Mouse (Mus musculus) lung, postnatal 0 days (tissue): Measurements from ENCODE around the gene Chd6. TPM values are rescaled to one million over a fixed set of nuclear protein-coding genes. Genes with fewer than 3 reads are reported as not detected.

Experiments used
- ATAC-seq: fragments of 200-750 bp; cut with Nextera tagmentation; 2 replicates; pipeline ENCODE4 v1.8.0; 2017; ENCODE audit warnings: moderate library complexity
- DNase-seq: peaks from one replicate; pipeline ENCODE4 v3.0.0-alpha.2; 2016; ENCODE audit warnings: low spot score
- H3K27ac ChIP-seq: fragments of 300-500 bp; sonication (generic); 2 replicates; pipeline ENCODE4 v1.5.1; 2014; ENCODE audit warnings: antibody characterized with exemption, mild to moderate bottlenecking, low read length, mixed read lengths
- H3K27me3 ChIP-seq: fragments of 300-500 bp; sonication (generic); replicated peaks from 2 replicates; pipeline ENCODE4 v1.6.1; 2014; ENCODE audit warnings: low read length, mixed read lengths; ENCODE audit not compliant: insufficient read depth
- H3K36me3 ChIP-seq: fragments of 300-500 bp; sonication (generic); 2 replicates; pipeline ENCODE4 v1.6.1; 2014; ENCODE audit warnings: low read length, mixed read lengths; ENCODE audit not compliant: insufficient read depth
- H3K4me1 ChIP-seq: fragments of 300-500 bp; sonication (generic); 2 replicates; pipeline ENCODE4 v1.6.1; 2014; ENCODE audit warnings: antibody characterized with exemption, low read depth, low read length, mixed read lengths; ENCODE audit not compliant: insufficient read depth
- H3K4me2 ChIP-seq: fragments of 300-500 bp; sonication (generic); replicated peaks from 2 replicates; pipeline ENCODE4 v1.6.1; 2014; ENCODE audit warnings: low read depth, mild to moderate bottlenecking, low read length, moderate library complexity, mixed read lengths
- H3K4me3 ChIP-seq: fragments of 300-500 bp; sonication (generic); 2 replicates; pipeline ENCODE4 v1.5.1; 2014; ENCODE audit warnings: low read depth, low read length
- H3K9ac ChIP-seq: fragments of 300-500 bp; sonication (generic); replicated peaks from 2 replicates; pipeline ENCODE4 v1.6.1; 2014; ENCODE audit warnings: low read depth, mild to moderate bottlenecking
- H3K9me3 ChIP-seq: fragments of 300-500 bp; sonication (generic); 2 replicates; pipeline ENCODE4 v1.6.1; 2016; ENCODE audit warnings: low read length, mixed read lengths
- CTCF ChIP-seq: IDR thresholded peaks from 2 replicates; pipeline ENCODE4 v1.5.1; 2016; ENCODE audit warnings: antibody characterized with exemption, mild to moderate bottlenecking
- EP300 ChIP-seq: IDR thresholded peaks from 2 replicates; pipeline ENCODE4 v1.6.1; 2016; ENCODE audit warnings: antibody characterized with exemption, mild to moderate bottlenecking, control low read depth
- WGBS: fragments of 180-500 bp; shearing (Covaris S2); extraction: QIAGEN DNeasy Blood & Tissue Kit; methylation state at CpG from one replicate; pipeline ENCODE4 v1.1.7; 2014; 5-methylcytosine and 5-hydroxymethylcytosine counted together
- polyA plus RNA-seq: library from polyadenylated mRNA; unstranded; fragments of >200 nt; fragmentation: Nextera tagmentation; extraction: Ambion mirVana; gene quantifications from 2 replicates; pipeline ENCODE4 v1.2.1, GENCODE M21; 2015

The Chd6 gene
- polyA plus RNA-seq, 1 experiment from 2014 or later, result 22.2 TPM

GRCm38 (mm10) chr2:160982636-160983035 is 126.2 kb downstream of the Chd6 start:
- Histone ChIP-seq H3K36me3 (peaks cover 51% of the 10 kb centered on the region), H3K4me3 (no peak overlapping the region), H3K4me2 (no peak overlapping the region), H3K9me3 (no peaks in the 10 kb centered on the region), H3K4me1 (no peaks in the 10 kb centered on the region), H3K27me3 (no peaks in the 10 kb centered on the region), H3K9ac (no peak overlapping the region), H3K27ac (no peak overlapping the region)
- ATAC-seq (no peak), DNase-seq (no peak)
- WGBS, result 71% methylated on average over 3 of the region's 3 CpGs
- TF ChIP-seq CTCF (no peak), EP300 (no peak)

- ATAC-seq (no peak), DNase-seq (no peak)
- TF ChIP-seq CTCF (no peak), EP300 (no peak)
- Histone ChIP-seq H3K9me3 (no peaks in the 10 kb centered on the region), H3K36me3 (peaks cover 44% of the 10 kb centered on the region), H3K27me3 (no peaks in the 10 kb centered on the region), H3K27ac (no peak overlapping the region), H3K4me2 (no peak overlapping the region), H3K4me1 (no peaks in the 10 kb centered on the region), H3K4me3 (no peak overlapping the region), H3K9ac (no peak overlapping the region)
- WGBS, result 86% methylated on average over 6 of the region's 6 CpGs
Measured at GRCm38 (mm10) chr2:160981791-160982190, 127.1 kb downstream of the Chd6 start.

- no peak overlapping the region for H3K27ac ChIP-seq
- ATAC-seq (no peak), DNase-seq (no peak)
- no peaks in the 10 kb centered on the region for H3K4me1 ChIP-seq
- no peak overlapping the region for H3K4me3 ChIP-seq
- no peak overlapping the region for H3K4me2 ChIP-seq
- no peaks in the 10 kb centered on the region for H3K27me3 ChIP-seq
- no peaks in the 10 kb centered on the region for H3K9me3 ChIP-seq
- no peak for TF ChIP-seq CTCF
- no peak for TF ChIP-seq EP300
- H3K9ac ChIP-seq, result no peak overlapping the region
- 83% methylated on average over 1 of the region's 1 CpGs for WGBS
- peaks cover 33% of the 10 kb centered on the region for H3K36me3 ChIP-seq
Measured at GRCm38 (mm10) chr2:160978651-160979050, 130.2 kb downstream of the Chd6 start.

GRCm38 (mm10) chr2:160977248-160977647 is 131.6 kb downstream of the Chd6 start:
- H3K9ac ChIP-seq, result no peak overlapping the region
- ATAC-seq (no peak), DNase-seq (no peak)
- TF ChIP-seq CTCF (no peak), EP300 (no peak)
- H3K27me3 ChIP-seq, result no peaks in the 10 kb centered on the region
- no peak overlapping the region for H3K4me2 ChIP-seq
- 31% methylated on average over 1 of the region's 1 CpGs for WGBS
- H3K4me1 ChIP-seq, result no peaks in the 10 kb centered on the region
- H3K36me3 ChIP-seq, result peaks cover 34% of the 10 kb centered on the region
- no peak overlapping the region for H3K4me3 ChIP-seq
- no peaks in the 10 kb centered on the region for H3K9me3 ChIP-seq
- no peak overlapping the region for H3K27ac ChIP-seq

GRCm38 (mm10) chr2:160973648-160974215 is 135.1 kb downstream of the Chd6 start:
- Histone ChIP-seq H3K4me1 (no peaks in the 10 kb centered on the region), H3K4me3 (no peak overlapping the region), H3K9ac (no peak overlapping the region), H3K36me3 (peaks cover 21% of the 10 kb centered on the region), H3K27ac (no peak overlapping the region), H3K27me3 (no peaks in the 10 kb centered on the region), H3K9me3 (no peaks in the 10 kb centered on the region), H3K4me2 (no peak overlapping the region)
- WGBS, result 79% methylated on average over 5 of the region's 5 CpGs
- ATAC-seq (no peak), DNase-seq (no peak)
- TF ChIP-seq CTCF (no peak), EP300 (no peak)

- ATAC-seq (no peak), DNase-seq (no peak)
- no peak overlapping the region for H3K9ac ChIP-seq
- H3K4me3 ChIP-seq, result no peak overlapping the region
- peaks cover 20% of the 10 kb centered on the region for H3K36me3 ChIP-seq
- TF ChIP-seq EP300 (no peak), CTCF (no peak)
- 98% methylated on average over 7 of the region's 7 CpGs for WGBS
- no peak overlapping the region for H3K4me2 ChIP-seq
- no peaks in the 10 kb centered on the region for H3K27me3 ChIP-seq
- H3K4me1 ChIP-seq, result no peaks in the 10 kb centered on the region
- H3K27ac ChIP-seq, result no peak overlapping the region
- H3K9me3 ChIP-seq, result no peaks in the 10 kb centered on the region
Measured at GRCm38 (mm10) chr2:160972103-160972792, 136.6 kb downstream of the Chd6 start.
